Mouse (Mus musculus): ENCODE data around the gene Mgme1. TPM values are rescaled to one million over a fixed set of nuclear protein-coding genes. Genes with fewer than 3 reads are reported as not detected.
A peak's percentile ranks its signal among the peaks of the same experiment; 100 is the strongest.

Mgme1 gene
- total and polyA plus RNA-seq, 3 experiments = 10.6 to 21.9 (median 19.7) TPM

- H3K4me3 ChIP-seq (replicated peaks in 1 of 3; ENCODE audit: low read depth in 2 of 3, low read length in 2 of 3, poor library complexity in 1 of 3) = no peak overlapping the region
- H3K4me1 ChIP-seq (ENCODE audit: control insufficient read depth in 1 of 2, insufficient read depth in 2 of 2) = peaks cover 5 to 9% of the 10 kb centered on the region in 2 experiments
- in situ Hi-C loops (cut with MboI; ENCODE audit: low pct_ligation_motif_present, low pct_unique_long_range_greater_than_20kb, low sequenced_read_pairs) (no loop called here), dilution Hi-C loops (cut with MboI; ENCODE audit: extremely low pct_ligation_motif_present, extremely low pct_unique_long_range_greater_than_20kb, low sequenced_read_pairs) (no loop called here)
- no peak overlapping the region for H3K27ac ChIP-seq (ENCODE audit: insufficient read depth, low read depth)
- H3K36me3 ChIP-seq (replicated peaks in 1 of 2; ENCODE audit: control insufficient read depth in 1 of 2, insufficient read depth in 1 of 2, low read length in 1 of 2) = no peaks in the 10 kb centered on the region
- no peaks in the 10 kb centered on the region for H3K79me2 ChIP-seq (replicated peaks; ENCODE audit: control insufficient read depth, extremely low read depth, insufficient read depth, poor library complexity, severe bottlenecking)
- H3K27me3 ChIP-seq (replicated peaks) = no peaks in the 10 kb centered on the region
- H3K9ac ChIP-seq (ENCODE audit: insufficient read depth, low read depth) = no peak overlapping the region
- no peak overlapping the region for H3K4me2 ChIP-seq (ENCODE audit: insufficient read depth, low read depth, poor library complexity, severe bottlenecking)
- TF ChIP-seq ZNF384 (IDR thresholded peaks at IDR 0.05; ENCODE audit: low read depth, low read length) = peak; percentile 53; the same call in 1 of the 2 replicates
- TF ChIP-seq TCF12 (IDR thresholded peaks at IDR 0.05; ENCODE audit: low read depth, low read length) = no peak
- TF ChIP-seq ZMIZ1 (IDR thresholded peaks at IDR 0.05; ENCODE audit: low read depth, low read length) = no peak
- peaks cover 12% of the 10 kb centered on the region for H3K9me3 ChIP-seq (replicated peaks; ENCODE audit: low read length)
- DNase-seq (ENCODE audit: extremely low read depth) = no peak
These were observed 41.7 kb upstream of the Mgme1 start for GRCm38 (mm10) chr2:144228521-144229346.

- no peak for TF ChIP-seq CHD1 (IDR thresholded peaks at IDR 0.05; ENCODE audit: low read depth, low read length)
- no peak for TF ChIP-seq CHD2 (IDR thresholded peaks at IDR 0.05; ENCODE audit: low read length)
- no peak for TF ChIP-seq PAX5 (IDR thresholded peaks at IDR 0.05; ENCODE audit: low read length)
- no peak for TF ChIP-seq IRF4 (IDR thresholded peaks at IDR 0.05; ENCODE audit: low read depth, low read length)
- no peak for TF ChIP-seq GABPA (IDR thresholded peaks at IDR 0.05; ENCODE audit: insufficient replicate concordance, low read depth, low read length)
- TF ChIP-seq TBP (conservative IDR thresholded peaks at IDR 0.05; ENCODE audit: low read depth, low read length) = no peak
- no peak for TF ChIP-seq MXI1 (IDR thresholded peaks at IDR 0.05; ENCODE audit: low read depth, low read length)
- TF ChIP-seq HCFC1 (IDR thresholded peaks at IDR 0.05; ENCODE audit: low read depth, low read length) = no peak
- no peak for TF ChIP-seq KAT2A (IDR thresholded peaks at IDR 0.05; ENCODE audit: insufficient replicate concordance, low read length)
- no peak for TF ChIP-seq JUN (IDR thresholded peaks at IDR 0.05; ENCODE audit: insufficient read depth, low read depth, low read length)
- in situ Hi-C loops (cut with MboI; ENCODE audit: low pct_ligation_motif_present, low pct_unique_long_range_greater_than_20kb, low sequenced_read_pairs) = no loop called here
- dilution Hi-C loops (cut with MboI; ENCODE audit: extremely low pct_ligation_motif_present, extremely low pct_unique_long_range_greater_than_20kb, low sequenced_read_pairs) = no loop called here
- H3K4me3 ChIP-seq (replicated peaks in 1 of 3; ENCODE audit: low read depth in 2 of 3, low read length in 2 of 3, poor library complexity in 1 of 3) = no peak overlapping the region
- no peaks in the 10 kb centered on the region for H3K27me3 ChIP-seq (replicated peaks)
- H3K9me3 ChIP-seq (replicated peaks; ENCODE audit: low read length) = peaks cover 15% of the 10 kb centered on the region
- DNase-seq (ENCODE audit: extremely low read depth) = no peak
- no peaks in the 10 kb centered on the region for H3K36me3 ChIP-seq (replicated peaks in 1 of 2; ENCODE audit: control insufficient read depth in 1 of 2, insufficient read depth in 1 of 2, low read length in 1 of 2)
- H3K4me1 ChIP-seq (ENCODE audit: control insufficient read depth in 1 of 2, insufficient read depth in 2 of 2) = peaks cover 5 to 10% of the 10 kb centered on the region in 2 experiments; a peak in 3 of 4 replicates
- H3K4me2 ChIP-seq (ENCODE audit: insufficient read depth, low read depth, poor library complexity, severe bottlenecking) = no peak overlapping the region
- H3K9ac ChIP-seq (ENCODE audit: insufficient read depth, low read depth) = no peak overlapping the region
- no peak overlapping the region for H3K27ac ChIP-seq (ENCODE audit: insufficient read depth, low read depth)
- no peaks in the 10 kb centered on the region for H3K79me2 ChIP-seq (replicated peaks; ENCODE audit: control insufficient read depth, extremely low read depth, insufficient read depth, poor library complexity, severe bottlenecking)
These were observed 40.8 kb upstream of the Mgme1 start for GRCm38 (mm10) chr2:144229647-144230046.
